Mouse (Mus musculus) neural tube, embryonic 11.5 days (tissue): Measurements from ENCODE around the gene Inhbb. TPM values are rescaled to one million over a fixed set of nuclear protein-coding genes. Genes with fewer than 3 reads are reported as not detected.

ENCODE experiments used
- ATAC-seq: fragments of 200-750 bp; cut with Nextera tagmentation; 2 replicates; pipeline ENCODE4 v1.8.0; 2017; ENCODE audit warnings: moderate number of reproducible peaks, mild to moderate bottlenecking, moderate TSS enrichment, moderate library complexity; ENCODE audit not compliant: insufficient read depth, low FRiP score, low TSS enrichment
- DNase-seq: peaks from one replicate; pipeline ENCODE4 v3.0.0-alpha.2; 2015; ENCODE audit warnings: low spot score
- H3K27ac ChIP-seq: fragments of 300-500 bp; sonication (generic); 2 replicates; pipeline ENCODE4 v1.5.1; 2014; ENCODE audit warnings: low read depth, mild to moderate bottlenecking, low read length
- H3K27me3 ChIP-seq: fragments of 300-500 bp; sonication (generic); 2 replicates; pipeline ENCODE4 v1.6.1; 2014; ENCODE audit warnings: mild to moderate bottlenecking, low read length, mixed read lengths; ENCODE audit not compliant: control insufficient read depth, insufficient read depth
- H3K36me3 ChIP-seq: fragments of 300-500 bp; sonication (generic); 2 replicates; pipeline ENCODE4 v1.6.1; 2014; ENCODE audit warnings: mild to moderate bottlenecking, low read length, moderate library complexity, mixed read lengths; ENCODE audit not compliant: control insufficient read depth, insufficient read depth
- H3K4me1 ChIP-seq: fragments of 300-500 bp; sonication (generic); 2 replicates; pipeline ENCODE4 v1.6.1; 2014; ENCODE audit warnings: low read length, mixed read lengths; ENCODE audit not compliant: control insufficient read depth, insufficient read depth
- H3K4me2 ChIP-seq: fragments of 300-500 bp; sonication (generic); 2 replicates; pipeline ENCODE4 v1.6.1; 2014; ENCODE audit warnings: low read depth, mild to moderate bottlenecking, moderate library complexity
- H3K4me3 ChIP-seq: fragments of 300-500 bp; sonication (generic); 2 replicates; pipeline ENCODE4 v1.5.1; 2014; ENCODE audit warnings: low read depth, low read length
- H3K9ac ChIP-seq: fragments of 300-500 bp; sonication (generic); 2 replicates; pipeline ENCODE4 v1.6.1; 2014; ENCODE audit warnings: mild to moderate bottlenecking, low read length
- H3K9me3 ChIP-seq: fragments of 300-500 bp; sonication (generic); 2 replicates; pipeline ENCODE4 v1.6.1; 2016; ENCODE audit warnings: low read length; ENCODE audit not compliant: control insufficient read depth
- WGBS: fragments of 180-500 bp; shearing (Covaris S2); extraction: QIAGEN DNeasy Blood & Tissue Kit; methylation state at CpG from one replicate; pipeline ENCODE4 v1.1.7; 2014; 5-methylcytosine and 5-hydroxymethylcytosine counted together
- polyA plus RNA-seq: library from polyadenylated mRNA; unstranded; fragments of >200 nt; fragmentation: Nextera tagmentation; extraction: Ambion mirVana; gene quantifications from 2 replicates; pipeline ENCODE4 v1.2.1, GENCODE M21; 2014

The Inhbb gene
- polyA plus RNA-seq, 1 experiment from 2014 or later = 0.64 TPM

DNA sequence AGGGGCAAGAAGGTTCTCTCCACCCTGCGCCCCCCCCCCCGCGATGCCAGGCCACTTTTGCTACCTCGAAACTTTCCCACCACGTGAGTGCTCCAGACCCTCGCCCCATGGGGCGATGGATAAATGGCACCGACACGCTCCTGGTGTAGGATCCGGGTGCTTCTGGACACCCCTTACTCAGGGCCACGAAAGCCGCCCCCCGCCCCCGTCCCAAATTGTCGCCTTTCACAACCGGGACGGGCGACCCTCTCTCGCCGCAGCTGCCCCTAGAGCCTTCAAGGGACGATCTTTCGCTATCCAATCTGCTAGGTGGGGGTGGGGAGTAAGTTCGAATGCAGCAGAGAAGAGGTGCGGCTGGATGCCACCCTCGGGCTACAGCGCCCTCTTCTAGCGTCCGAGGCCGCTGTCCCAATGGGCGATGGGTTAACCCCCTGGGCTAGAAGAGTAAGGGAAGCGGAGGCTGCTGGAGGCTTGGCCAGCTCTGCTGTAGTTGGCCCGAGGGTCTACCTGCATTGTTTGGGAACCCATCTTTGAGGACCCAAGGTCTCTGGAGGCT is 490 bp upstream of the Inhbb start:
- H3K27ac ChIP-seq = no peak overlapping the region
- H3K4me2 ChIP-seq = peak overlapping the region; percentile 98
- no peaks in the 10 kb centered on the region for H3K9me3 ChIP-seq
- peak; percentile 40 for DNase-seq
- peak overlapping the region; percentile 14; the same call in 1 of the 2 replicates for H3K9ac ChIP-seq
- WGBS = under 1% methylated on average over 29 of the region's 32 CpGs
- H3K27me3 ChIP-seq = peaks cover 68% of the 10 kb centered on the region
- H3K4me1 ChIP-seq = peaks cover 13% of the 10 kb centered on the region
- H3K36me3 ChIP-seq = no peaks in the 10 kb centered on the region
- 0 out of 2 replicates have a peak, but pooled peaks have one; percentile 4 for ATAC-seq
- H3K4me3 ChIP-seq = peak overlapping the region; percentile 60

DNA sequence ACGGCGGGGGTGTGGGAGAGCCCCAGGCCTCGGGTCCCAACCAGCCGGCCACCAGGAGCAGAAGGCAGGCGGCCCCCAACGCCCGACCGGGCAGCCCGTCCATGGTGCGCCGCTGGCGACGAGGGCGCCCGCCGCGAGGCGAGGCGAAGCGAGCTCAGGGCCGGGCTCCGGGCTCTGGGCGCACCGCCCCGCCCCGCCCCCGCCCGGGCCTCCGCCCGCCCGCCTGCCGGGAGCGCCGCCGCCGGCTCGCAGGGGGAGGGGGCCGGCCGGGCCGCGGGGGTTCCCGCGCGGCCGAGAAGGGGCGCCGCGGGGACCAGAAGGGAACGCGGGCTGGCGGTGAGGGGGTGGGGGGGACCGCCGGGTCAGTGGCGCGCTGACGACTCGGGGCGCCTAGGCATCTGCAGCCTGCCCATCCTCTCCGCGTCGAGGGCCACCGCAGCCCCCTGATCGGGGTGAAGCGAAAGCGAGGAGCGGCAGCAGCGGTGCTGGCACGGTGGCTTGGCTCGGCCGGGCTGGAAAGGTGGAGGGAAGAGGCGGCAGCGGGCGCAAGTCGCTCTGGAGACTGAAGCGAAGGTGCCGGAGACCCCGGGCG is 968 bp downstream of the Inhbb start:
- peak; percentile 42 for ATAC-seq
- Histone ChIP-seq H3K4me3 (peak overlapping the region; percentile 60), H3K27me3 (peaks cover 74% of the 10 kb centered on the region), H3K9ac (peak overlapping the region; percentile 61), H3K36me3 (no peaks in the 10 kb centered on the region), H3K27ac (no peak overlapping the region), H3K4me2 (peak overlapping the region; percentile 98), H3K4me1 (peaks cover 13% of the 10 kb centered on the region), H3K9me3 (no peaks in the 10 kb centered on the region)
- WGBS = 0% methylated on average over 25 of the region's 78 CpGs
- peak; percentile 55 for DNase-seq

DNA sequence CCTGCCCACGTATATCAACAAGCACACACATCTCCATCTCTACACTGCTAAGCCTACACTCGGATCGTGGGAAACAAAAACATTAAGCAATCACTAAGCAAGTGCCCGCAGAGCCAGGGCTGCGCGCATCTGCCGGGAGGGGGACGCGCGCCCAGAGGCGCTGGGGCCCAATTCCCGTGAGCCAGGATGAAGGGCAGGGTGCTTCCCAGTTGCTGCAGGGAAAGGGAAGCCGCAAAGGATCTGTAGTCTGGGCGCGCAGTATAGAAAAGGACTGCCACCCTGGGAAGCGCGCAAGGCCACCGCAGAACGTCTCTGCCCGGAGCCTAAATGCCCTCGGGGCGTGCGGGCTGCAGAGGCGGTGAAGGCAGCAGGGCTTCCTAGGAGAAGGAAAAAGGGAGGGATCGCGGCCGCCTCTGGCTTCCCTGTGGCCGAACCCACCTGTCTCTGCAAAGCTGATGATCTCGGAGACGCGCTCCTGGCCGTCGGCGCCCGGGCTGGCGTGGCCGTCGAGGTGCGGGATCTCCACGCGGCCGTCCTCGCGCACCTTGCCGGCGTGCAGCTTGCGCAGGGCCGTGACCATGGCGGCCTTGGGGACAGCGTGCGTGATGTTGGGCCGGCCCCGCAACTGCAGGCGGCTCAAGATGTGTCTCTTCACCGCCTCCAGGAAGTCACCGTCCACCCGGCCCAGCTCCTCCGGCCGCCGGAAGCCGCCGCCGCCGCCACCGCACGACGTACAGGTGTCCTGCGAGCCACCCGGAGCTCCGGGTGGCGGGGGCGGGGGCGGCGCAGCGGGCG is 1.7 kb downstream of the Inhbb start:
- Histone ChIP-seq H3K9ac (peak overlapping the region; percentile 61), H3K4me3 (peak overlapping the region; percentile 60), H3K4me2 (peak overlapping the region; percentile 98), H3K4me1 (peaks cover 13% of the 10 kb centered on the region), H3K36me3 (no peaks in the 10 kb centered on the region), H3K9me3 (no peaks in the 10 kb centered on the region), H3K27me3 (peaks cover 74% of the 10 kb centered on the region), H3K27ac (no peak overlapping the region)
- 3% methylated on average over 57 of the region's 76 CpGs for WGBS
- DNase-seq (no peak), ATAC-seq (peak; percentile 7; the same call in 1 of the 2 replicates)

DNA sequence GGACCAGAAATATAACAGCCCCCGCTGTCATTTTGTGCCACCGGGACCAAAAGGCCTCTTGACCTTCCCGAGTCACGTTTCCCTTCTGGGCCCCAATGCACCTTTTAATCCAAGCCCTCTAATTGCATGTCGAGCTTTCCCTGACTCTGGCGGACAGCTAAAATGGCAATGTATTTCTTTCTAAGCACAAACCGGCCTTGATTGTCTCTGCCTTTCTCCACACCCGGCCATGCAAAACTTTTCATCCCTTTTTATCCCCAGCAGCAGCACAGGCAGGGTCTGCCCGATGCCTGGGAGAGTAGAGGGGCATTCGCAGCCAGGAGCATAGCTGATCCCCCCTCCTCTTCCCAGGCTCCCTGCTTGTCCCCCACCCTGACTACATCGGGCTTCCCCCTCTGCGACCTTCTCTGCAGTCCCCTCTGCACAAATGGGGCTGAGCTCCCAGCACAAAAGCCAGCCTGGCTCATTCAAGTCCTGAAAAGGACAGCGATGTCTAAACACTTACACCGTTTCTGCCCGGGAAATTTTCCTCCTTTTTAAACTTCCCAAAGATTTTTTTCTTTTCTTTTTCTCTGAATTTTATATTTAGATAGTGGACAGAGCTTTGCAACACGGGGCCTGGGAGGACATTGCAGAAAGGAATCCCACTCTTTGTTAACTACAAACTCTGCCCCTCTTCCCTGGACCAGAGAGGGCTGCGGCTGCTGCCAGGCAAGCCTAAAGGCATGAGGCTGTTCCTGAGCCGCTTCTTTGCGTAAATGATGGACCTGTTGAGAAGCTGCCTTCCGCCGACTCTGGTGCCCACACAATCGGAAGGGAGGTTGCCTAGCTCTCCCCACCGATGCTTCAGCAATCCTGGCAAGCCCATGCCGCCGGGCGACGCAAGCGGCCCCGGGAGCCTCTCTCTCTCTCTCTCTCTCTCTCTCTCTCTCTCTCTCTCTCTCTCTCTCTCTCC is 2.6 kb downstream of the Inhbb start:
- Histone ChIP-seq H3K27ac (no peak overlapping the region), H3K4me2 (peak overlapping the region; percentile 98), H3K36me3 (no peaks in the 10 kb centered on the region), H3K9me3 (no peaks in the 10 kb centered on the region), H3K9ac (peak overlapping the region; percentile 32; the same call in 1 of the 2 replicates), H3K4me3 (peak overlapping the region; percentile 60), H3K27me3 (peaks cover 74% of the 10 kb centered on the region), H3K4me1 (peaks cover 13% of the 10 kb centered on the region)
- 2% methylated on average over 29 of the region's 29 CpGs for WGBS
- ATAC-seq = no peak
- peak; percentile 48 for DNase-seq

DNA sequence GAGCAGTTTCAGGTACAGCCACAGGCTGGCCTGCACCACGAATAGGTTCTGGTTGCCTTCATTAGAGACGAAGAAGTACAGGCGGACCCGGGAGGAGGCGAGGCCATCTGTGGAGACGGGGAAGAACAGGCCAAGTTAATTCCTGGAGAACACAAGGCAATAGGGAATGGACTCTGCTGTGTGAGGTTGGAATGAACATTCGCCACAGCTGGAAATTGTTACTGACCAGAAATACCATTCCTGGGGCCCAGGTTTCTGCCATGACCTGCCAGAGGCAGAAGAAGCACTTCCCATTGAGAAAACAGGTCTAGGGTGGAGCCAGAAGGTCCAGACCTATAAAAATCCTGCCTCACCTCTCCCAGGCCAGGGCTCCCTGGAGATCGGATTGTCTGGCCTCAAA is 4.1 kb downstream of the Inhbb start:
- WGBS = 61% methylated on average over 8 of the region's 8 CpGs
- peaks cover 60% of the 10 kb centered on the region for H3K27me3 ChIP-seq

DNA sequence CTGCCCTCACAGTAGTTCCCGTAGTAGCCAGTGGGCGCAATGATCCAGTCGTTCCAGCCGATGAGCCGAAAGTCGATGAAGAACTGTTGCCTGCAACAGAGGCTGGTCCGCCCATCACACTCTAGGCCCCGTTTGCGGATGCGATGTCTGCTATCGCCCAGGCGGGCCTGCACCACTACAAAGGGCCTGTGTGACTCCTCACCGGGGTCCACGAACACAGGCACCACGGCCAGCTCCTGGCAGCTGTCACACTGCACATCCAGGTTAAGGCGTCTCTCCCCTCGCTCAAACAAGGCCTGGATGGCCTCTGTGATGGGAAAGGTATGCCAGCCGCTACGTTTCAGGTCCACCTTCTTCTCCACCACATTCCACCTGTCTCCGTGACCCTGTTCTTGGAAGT is 4.5 kb downstream of the Inhbb start:
- Histone ChIP-seq H3K9ac (no peak overlapping the region), H3K36me3 (no peaks in the 10 kb centered on the region), H3K9me3 (no peaks in the 10 kb centered on the region), H3K27me3 (peaks cover 56% of the 10 kb centered on the region), H3K4me2 (no peak overlapping the region), H3K27ac (no peak overlapping the region), H3K4me1 (peaks cover 13% of the 10 kb centered on the region), H3K4me3 (no peak overlapping the region)
- DNase-seq (no peak), ATAC-seq (no peak)
- 78% methylated on average over 20 of the region's 20 CpGs for WGBS

More for the DNA sequence above, 4.1 kb downstream of the Inhbb start:
- Histone ChIP-seq H3K9ac (no peak overlapping the region), H3K36me3 (no peaks in the 10 kb centered on the region), H3K4me2 (no peak overlapping the region), H3K4me3 (no peak overlapping the region), H3K27ac (no peak overlapping the region), H3K4me1 (peaks cover 13% of the 10 kb centered on the region), H3K9me3 (no peaks in the 10 kb centered on the region)
- ATAC-seq (no peak), DNase-seq (no peak)

DNA sequence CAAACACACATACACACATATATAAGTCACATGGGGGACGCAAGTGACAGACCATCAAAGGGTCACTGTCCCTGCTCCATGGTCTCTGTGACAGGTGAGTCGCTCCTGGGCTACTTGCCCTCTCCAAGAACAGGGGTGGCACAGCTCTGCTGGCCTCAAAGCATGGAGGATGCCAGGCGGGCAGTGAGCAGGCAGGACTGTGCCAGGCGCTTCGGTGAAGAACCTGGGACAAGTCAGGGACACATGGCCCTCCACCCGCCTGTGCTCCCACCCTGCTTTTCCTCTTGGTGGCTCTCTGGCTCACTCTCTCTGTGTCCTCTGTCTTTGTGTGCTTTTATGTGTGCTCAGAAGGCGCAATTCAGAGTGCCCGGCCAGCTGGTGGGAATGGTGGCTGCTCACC is 5.4 kb downstream of the Inhbb start:
- Histone ChIP-seq H3K4me3 (no peak overlapping the region), H3K4me2 (no peak overlapping the region), H3K36me3 (no peaks in the 10 kb centered on the region), H3K4me1 (peaks cover 13% of the 10 kb centered on the region), H3K9ac (no peak overlapping the region), H3K9me3 (no peaks in the 10 kb centered on the region), H3K27ac (no peak overlapping the region), H3K27me3 (peaks cover 46% of the 10 kb centered on the region)
- WGBS = 74% methylated on average over 8 of the region's 8 CpGs
- DNase-seq = no peak
- ATAC-seq = no peak

DNA sequence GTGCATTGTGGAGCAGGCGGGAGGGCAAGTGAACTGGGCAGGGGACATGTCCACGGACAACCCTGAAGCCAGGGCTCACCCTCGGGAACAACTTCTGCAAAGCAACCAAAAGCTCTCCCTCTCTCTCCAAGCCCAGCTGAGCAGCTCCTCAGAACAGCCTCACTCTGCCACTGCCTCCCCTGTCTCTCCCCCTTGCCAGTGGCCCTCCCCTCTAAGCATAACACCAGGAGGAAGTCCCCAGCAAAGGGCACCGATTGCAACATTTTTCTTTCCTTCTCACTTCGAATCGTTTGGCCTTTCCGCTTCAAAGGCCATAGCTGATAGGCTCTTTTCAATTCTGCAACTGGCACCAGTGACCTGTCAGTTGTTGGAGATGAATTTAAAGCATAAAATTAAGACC is 5.9 kb downstream of the Inhbb start:
- DNase-seq = no peak
- H3K27me3 ChIP-seq = peaks cover 42% of the 10 kb centered on the region
- H3K4me2 ChIP-seq = no peak overlapping the region

More for the DNA sequence above, 5.9 kb downstream of the Inhbb start:
- H3K9ac ChIP-seq = no peak overlapping the region
- 67% methylated on average over 7 of the region's 7 CpGs for WGBS
- H3K4me3 ChIP-seq = no peak overlapping the region
- no peaks in the 10 kb centered on the region for H3K36me3 ChIP-seq
- H3K9me3 ChIP-seq = no peaks in the 10 kb centered on the region
- ATAC-seq = no peak
- peaks cover 11% of the 10 kb centered on the region; the same call in 1 of the 2 replicates for H3K4me1 ChIP-seq
- H3K27ac ChIP-seq = no peak overlapping the region
